Mouse (Mus musculus) layer of hippocampus, adult 9-10 months (tissue): ENCODE results near the gene Plekhh3.
"Not testable (repeated sequence)": the region's sequence is repeated elsewhere in the genome, so short reads cannot be mapped to it uniquely, and the experiment has no call there.

Source experiments
- DNase-seq: peaks from one replicate; pipeline ENCODE4 v3.0.0; 2022; ENCODE audit warnings: low spot score

Plekhh3 gene

GRCm38 (mm10) chr11:101149178-101150105, 21.7 kb downstream of the Plekhh3 start:
- no peak for DNase-seq

- DNase-seq: no peak
Observed at GRCm38 (mm10) chr11:101148751-101149150, 22.4 kb downstream of the Plekhh3 start.

- no peak for DNase-seq
Observed at GRCm38 (mm10) chr11:101146377-101146776, 24.8 kb downstream of the Plekhh3 start.

GRCm38 (mm10) chr11:101143338-101144225, 27.6 kb downstream of the Plekhh3 start:
- no peak for DNase-seq

GRCm38 (mm10) chr11:101142215-101142967, 28.8 kb downstream of the Plekhh3 start:
- DNase-seq: no peak

- no peak for DNase-seq
Observed at GRCm38 (mm10) chr11:101141088-101141487, 30.1 kb downstream of the Plekhh3 start.

- DNase-seq: no peak
Observed at GRCm38 (mm10) chr11:101140164-101140819, 30.9 kb downstream of the Plekhh3 start.

- no peak for DNase-seq
Observed at GRCm38 (mm10) chr11:101138536-101139181, 32.5 kb downstream of the Plekhh3 start.

GRCm38 (mm10) chr11:101137000-101137399, 34.2 kb downstream of the Plekhh3 start:
- no peak for DNase-seq

GRCm38 (mm10) chr11:101134217-101134865, 36.8 kb downstream of the Plekhh3 start:
- DNase-seq: no peak

- DNase-seq: no peak
Observed at GRCm38 (mm10) chr11:101133037-101133436, 38.1 kb downstream of the Plekhh3 start.

GRCm38 (mm10) chr11:101131701-101132100, 39.5 kb downstream of the Plekhh3 start:
- DNase-seq: no peak

- DNase-seq: no peak
Observed at GRCm38 (mm10) chr11:101131187-101131586, 40.0 kb downstream of the Plekhh3 start.

- no peak for DNase-seq
Observed at GRCm38 (mm10) chr11:101130056-101130756, 40.9 kb downstream of the Plekhh3 start.

- no peak for DNase-seq
Observed at GRCm38 (mm10) chr11:101128996-101129577, 42.1 kb downstream of the Plekhh3 start.

GRCm38 (mm10) chr11:101127075-101127474, 44.1 kb downstream of the Plekhh3 start:
- no peak for DNase-seq

GRCm38 (mm10) chr11:101125008-101125407, 46.1 kb downstream of the Plekhh3 start:
- DNase-seq: not testable (repeated sequence)

GRCm38 (mm10) chr11:101124494-101124893, 46.7 kb downstream of the Plekhh3 start:
- not testable (repeated sequence) for DNase-seq

- no peak for DNase-seq
Observed at GRCm38 (mm10) chr11:101120545-101121188, 50.5 kb downstream of the Plekhh3 start.
